Mouse (Mus musculus) NIH3T3 (cell line): ENCODE results near the gene Sprn.

Experiments used
- DNase-seq: peaks from one replicate; pipeline ENCODE4 v3.0.0-alpha.2; 2012; ENCODE audit warnings: low read depth

Sprn gene

DNA sequence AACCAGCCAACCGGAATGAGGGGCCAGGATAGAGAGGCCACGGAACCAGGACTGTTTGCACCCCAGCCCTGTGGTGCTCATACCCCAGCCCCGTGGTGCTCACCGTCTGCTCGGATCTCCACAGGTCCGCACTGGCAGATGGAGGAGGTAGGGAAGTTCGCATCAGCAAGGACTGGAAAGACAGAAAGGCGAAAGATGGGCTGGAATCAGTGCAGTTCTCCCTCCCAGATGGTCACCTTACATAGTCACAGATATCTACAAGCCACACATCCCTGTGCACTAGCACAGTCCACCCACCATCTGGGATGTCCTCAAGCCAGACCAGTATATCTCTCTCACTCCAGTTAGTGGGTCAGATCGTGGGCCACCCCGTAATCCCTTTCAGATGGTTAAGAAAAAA is 53.2 kb downstream of the Sprn start:
- no peak for DNase-seq
